Mouse (Mus musculus) stomach, embryonic 16.5 days (tissue): ENCODE results near the gene Rabl2. TPM values are rescaled to one million over a fixed set of nuclear protein-coding genes. Genes with fewer than 3 reads are reported as not detected.
A peak's percentile ranks its signal among the peaks of the same experiment; 100 is the strongest.

Experiments
- ATAC-seq: fragments of 200-750 bp; cut with Nextera tagmentation; 2 replicates; pipeline ENCODE4 v1.8.0; 2017; ENCODE audit warnings: moderate number of reproducible peaks, moderate TSS enrichment; ENCODE audit not compliant: insufficient read depth, low FRiP score
- H3K27ac ChIP-seq: fragments of 300-500 bp; sonication (generic); 2 replicates; pipeline ENCODE4 v1.5.1; 2014; ENCODE audit warnings: low read length
- H3K27me3 ChIP-seq: fragments of 300-500 bp; sonication (generic); 2 replicates; pipeline ENCODE4 v1.6.1; 2014; ENCODE audit warnings: low read length, control low read depth, mixed read lengths; ENCODE audit not compliant: control insufficient read depth, insufficient read depth
- H3K36me3 ChIP-seq: fragments of 300-500 bp; sonication (generic); 2 replicates; pipeline ENCODE4 v1.6.1; 2014; ENCODE audit warnings: low read length; ENCODE audit not compliant: control insufficient read depth, insufficient read depth
- H3K4me1 ChIP-seq: fragments of 300-500 bp; sonication (generic); 2 replicates; pipeline ENCODE4 v1.6.1; 2014; ENCODE audit warnings: low read length, control low read depth, mixed read lengths; ENCODE audit not compliant: control insufficient read depth, insufficient read depth
- H3K4me2 ChIP-seq: fragments of 300-500 bp; sonication (generic); 2 replicates; pipeline ENCODE4 v1.6.1; 2014; ENCODE audit warnings: low read depth, low read length, mixed read lengths
- H3K4me3 ChIP-seq: fragments of 300-500 bp; sonication (generic); replicated peaks from 2 replicates; pipeline ENCODE4 v1.5.1; 2014; ENCODE audit warnings: mild to moderate bottlenecking, low read length
- H3K9ac ChIP-seq: fragments of 300-500 bp; sonication (generic); 2 replicates; pipeline ENCODE4 v1.6.1; 2014; ENCODE audit warnings: low read length
- H3K9me3 ChIP-seq: fragments of 300-500 bp; sonication (generic); replicated peaks from 2 replicates; pipeline ENCODE4 v1.6.1; 2016; ENCODE audit warnings: low read length, control low read depth; ENCODE audit not compliant: control insufficient read depth
- WGBS: fragments of 180-500 bp; shearing (Covaris S2); extraction: QIAGEN DNeasy Blood & Tissue Kit; methylation state at CpG from one replicate; pipeline ENCODE4 v1.1.7; 2014; 5-methylcytosine and 5-hydroxymethylcytosine counted together
- polyA plus RNA-seq: library from polyadenylated mRNA; unstranded; fragments of >200 nt; fragmentation: Nextera tagmentation; extraction: Ambion mirVana; gene quantifications from 2 replicates; pipeline ENCODE4 v1.2.1, GENCODE M21; 2015

Gene Rabl2
- polyA plus RNA-seq, 1 experiment from 2014 or later, result 34.6 TPM

DNA sequence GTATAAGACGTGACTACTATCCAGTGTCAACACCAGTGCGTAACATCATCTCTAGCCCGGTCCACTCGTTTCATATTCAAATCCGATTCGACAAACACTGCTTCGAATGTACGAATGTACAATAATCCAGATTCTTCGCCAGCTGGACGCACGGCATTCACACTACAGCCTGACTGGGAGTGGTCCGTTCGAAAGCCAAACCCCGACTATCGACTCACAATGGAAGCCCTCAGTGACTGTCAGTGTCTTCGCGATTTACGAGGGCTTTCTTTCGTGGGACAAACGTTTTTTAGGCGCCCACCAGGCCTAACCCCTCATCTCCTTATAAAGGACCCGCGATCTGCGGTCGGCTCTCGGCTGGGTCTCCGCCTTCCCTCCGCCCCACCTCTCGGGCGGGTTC is 406 bp downstream of the Rabl2 start:
- ATAC-seq, result peak; percentile 25; the same call in 1 of the 2 replicates
- 0 out of 2 replicates have a peak, but pooled peaks cover 4% of the 10 kb centered on the region for H3K36me3 ChIP-seq
- 1% methylated on average over 30 of the region's 30 CpGs for WGBS
- no peaks in the 10 kb centered on the region for H3K4me1 ChIP-seq
- H3K9ac ChIP-seq, result peak overlapping the region; percentile 83
- H3K27me3 ChIP-seq, result no peaks in the 10 kb centered on the region
- H3K27ac ChIP-seq, result no peak overlapping the region
- peak overlapping the region; percentile 88 for H3K4me2 ChIP-seq
- peak overlapping the region; percentile 77 for H3K4me3 ChIP-seq
- no peaks in the 10 kb centered on the region for H3K9me3 ChIP-seq

DNA sequence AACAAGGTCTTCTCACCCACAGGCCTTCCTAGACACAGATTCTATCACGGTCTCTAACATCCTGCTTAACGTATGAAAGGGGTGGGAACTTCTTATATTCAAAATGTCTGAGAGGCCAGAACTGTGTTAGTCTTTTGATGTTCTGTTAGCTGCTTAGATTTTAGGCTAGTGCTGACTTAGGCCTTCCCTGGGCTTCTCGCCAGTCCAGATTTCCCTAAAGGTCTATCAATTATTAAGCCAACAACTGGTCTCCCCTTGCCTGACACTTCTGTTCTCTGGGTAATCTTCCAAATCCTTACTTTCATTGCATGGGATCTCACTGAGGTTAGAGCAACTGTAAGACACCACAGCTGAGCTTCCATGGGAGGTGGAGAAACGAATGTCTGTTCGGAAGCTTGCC is 2.6 kb downstream of the Rabl2 start:
- WGBS, result 80% methylated on average over 5 of the region's 5 CpGs
- ATAC-seq, result no peak

DNA sequence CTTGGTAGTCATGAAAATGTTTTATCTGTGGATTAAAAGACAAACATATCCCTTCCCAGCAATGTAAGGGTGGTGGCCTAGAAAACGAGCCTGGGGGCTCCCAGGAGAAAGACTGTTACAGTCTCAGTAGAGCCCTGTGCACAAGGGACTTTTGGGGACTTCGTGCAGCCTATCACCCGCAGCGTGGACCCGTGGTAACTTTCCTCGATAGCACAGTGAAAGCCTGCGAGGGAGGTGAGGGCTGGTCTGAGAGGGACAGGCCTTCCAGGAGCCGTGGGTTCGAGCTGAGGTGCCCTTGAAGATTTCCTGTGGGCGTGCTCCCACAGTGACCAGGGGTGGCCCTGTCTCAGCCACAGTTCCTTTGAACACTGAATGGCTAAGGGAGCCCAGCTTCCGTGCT is 6.1 kb downstream of the Rabl2 start:
- WGBS, result 88% methylated on average over 11 of the region's 11 CpGs

More for the DNA sequence above, 2.6 kb downstream of the Rabl2 start:
- Histone ChIP-seq H3K4me2 (no peak overlapping the region), H3K36me3 (0 out of 2 replicates have a peak, but pooled peaks cover 4% of the 10 kb centered on the region), H3K9ac (no peak overlapping the region), H3K4me1 (no peaks in the 10 kb centered on the region), H3K27ac (no peak overlapping the region), H3K4me3 (no peak overlapping the region), H3K27me3 (no peaks in the 10 kb centered on the region), H3K9me3 (no peaks in the 10 kb centered on the region)

DNA sequence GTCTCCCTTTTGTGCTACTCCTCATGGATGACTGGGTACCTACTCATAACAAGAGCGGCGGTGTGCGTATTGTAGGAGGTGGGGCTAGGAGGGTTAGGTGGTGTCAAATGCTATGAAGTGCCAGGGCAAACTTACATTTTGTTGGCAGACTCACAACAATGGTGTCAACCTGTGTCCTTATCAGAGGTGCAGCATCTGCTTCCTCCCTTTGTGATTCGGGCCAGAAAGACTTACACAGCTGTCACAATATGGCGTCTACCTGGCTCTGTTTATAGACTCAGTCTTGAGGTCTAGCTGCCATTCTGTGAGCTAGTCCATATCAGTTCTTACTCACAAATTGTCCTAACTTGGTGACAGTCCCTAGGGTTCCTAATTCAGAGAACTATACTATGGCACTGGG is 6.6 kb downstream of the Rabl2 start:
- no peak overlapping the region for H3K4me3 ChIP-seq
- H3K27ac ChIP-seq, result no peak overlapping the region
- no peak overlapping the region for H3K4me2 ChIP-seq
- no peaks in the 10 kb centered on the region for H3K9me3 ChIP-seq
- no peaks in the 10 kb centered on the region for H3K27me3 ChIP-seq
- H3K36me3 ChIP-seq, result 0 out of 2 replicates have a peak, but pooled peaks cover 4% of the 10 kb centered on the region
- ATAC-seq, result no peak
- no peak overlapping the region for H3K9ac ChIP-seq
- 83% methylated on average over 5 of the region's 5 CpGs for WGBS
- no peaks in the 10 kb centered on the region for H3K4me1 ChIP-seq

More for the DNA sequence above, 6.1 kb downstream of the Rabl2 start:
- no peaks in the 10 kb centered on the region for H3K9me3 ChIP-seq
- ATAC-seq, result no peak
- H3K9ac ChIP-seq, result no peak overlapping the region
- no peak overlapping the region for H3K4me3 ChIP-seq
- no peak overlapping the region for H3K27ac ChIP-seq
- H3K36me3 ChIP-seq, result 0 out of 2 replicates have a peak, but pooled peaks cover 4% of the 10 kb centered on the region
- no peak overlapping the region for H3K4me2 ChIP-seq
- H3K27me3 ChIP-seq, result no peaks in the 10 kb centered on the region
- H3K4me1 ChIP-seq, result no peaks in the 10 kb centered on the region

DNA sequence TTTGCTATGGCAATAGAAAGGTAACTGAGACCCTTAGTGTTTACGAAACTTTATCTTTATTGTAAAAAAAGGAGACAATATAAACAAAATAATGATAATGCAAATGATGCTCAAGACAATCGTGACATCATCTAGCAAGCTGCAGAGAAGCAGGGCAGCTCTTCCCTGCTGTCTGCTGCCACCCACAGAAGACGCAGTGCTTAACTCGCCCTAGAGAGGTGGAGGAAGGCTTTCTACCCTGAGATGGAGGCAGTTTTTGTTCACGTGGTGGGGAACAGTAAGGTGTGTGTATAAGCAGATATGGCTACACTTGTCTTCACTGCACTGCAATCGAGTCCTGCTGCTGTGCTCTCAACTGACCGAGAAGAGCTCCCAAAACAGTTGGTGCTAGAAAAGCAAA is 9.2 kb downstream of the Rabl2 start:
- 86% methylated on average over 7 of the region's 7 CpGs for WGBS
- H3K4me3 ChIP-seq, result no peak overlapping the region
- H3K36me3 ChIP-seq, result no peaks in the 10 kb centered on the region

DNA sequence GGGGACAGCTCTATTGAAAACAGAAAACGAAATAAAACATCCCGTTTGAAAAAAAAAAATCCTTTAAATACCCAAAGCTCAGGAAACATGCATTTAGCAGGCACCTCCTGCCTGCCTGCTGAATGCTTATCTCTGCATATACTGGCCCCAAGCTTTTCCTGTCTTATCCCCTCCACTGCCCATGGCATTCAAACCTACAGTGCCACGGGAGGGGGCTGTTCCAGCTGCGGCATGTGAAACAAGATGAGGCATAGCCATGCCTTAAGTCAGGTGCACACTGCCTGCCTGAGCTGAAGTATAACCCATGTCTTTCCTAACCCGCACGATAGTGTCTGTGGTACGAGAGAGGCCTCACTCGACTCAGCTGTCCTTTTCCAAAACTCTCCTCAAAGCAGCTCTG is 19.6 kb downstream of the Rabl2 start:
- H3K9ac ChIP-seq, result no peak overlapping the region
- H3K9me3 ChIP-seq, result no peaks in the 10 kb centered on the region
- ATAC-seq, result no peak
- H3K27ac ChIP-seq, result no peak overlapping the region
- 66% methylated on average over 8 of the region's 8 CpGs for WGBS
- H3K4me3 ChIP-seq, result no peak overlapping the region
- no peak overlapping the region for H3K4me2 ChIP-seq
- H3K4me1 ChIP-seq, result no peaks in the 10 kb centered on the region
- H3K27me3 ChIP-seq, result no peaks in the 10 kb centered on the region
- no peaks in the 10 kb centered on the region for H3K36me3 ChIP-seq

More for the DNA sequence above, 9.2 kb downstream of the Rabl2 start:
- no peaks in the 10 kb centered on the region for H3K9me3 ChIP-seq
- no peak overlapping the region for H3K27ac ChIP-seq
- H3K27me3 ChIP-seq, result no peaks in the 10 kb centered on the region
- no peak overlapping the region for H3K9ac ChIP-seq
- H3K4me1 ChIP-seq, result no peaks in the 10 kb centered on the region
- no peak overlapping the region for H3K4me2 ChIP-seq
- no peak for ATAC-seq

DNA sequence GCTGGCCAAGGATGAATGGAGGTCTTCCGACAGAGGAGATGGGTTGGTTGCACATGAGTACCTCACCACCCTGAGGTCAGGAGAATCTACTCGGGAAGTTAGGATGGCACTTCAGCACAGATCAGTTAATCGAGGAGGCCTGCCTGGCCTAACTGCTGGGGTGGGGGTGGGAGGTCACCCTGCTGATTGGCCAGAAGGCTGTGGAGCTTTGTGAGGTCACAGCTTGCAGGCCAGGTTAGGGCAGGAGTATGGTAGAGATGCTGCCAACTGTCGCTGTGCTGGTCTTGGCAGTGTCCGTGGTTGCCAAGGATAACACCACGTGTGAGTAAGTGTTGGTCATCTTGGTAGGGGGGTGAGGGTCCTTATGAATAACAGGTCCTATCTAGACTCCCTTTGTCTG is 23.6 kb downstream of the Rabl2 start, which contains the start of gene Acr:
TSS of gene Acr (plus strand) at position 213 of the 400 bp plus-strand sequence.
- Histone ChIP-seq H3K4me3 (no peak within 1 kb of the TSS), H3K9me3 (no peaks in the 10 kb centered on the region), H3K4me1 (no peaks in the 10 kb centered on the region), H3K36me3 (no peaks in the 10 kb centered on the region), H3K27me3 (no peaks in the 10 kb centered on the region), H3K9ac (no peak within 1 kb of the TSS), H3K4me2 (no peak within 1 kb of the TSS), H3K27ac (no peak within 1 kb of the TSS)
- ATAC-seq, result no peak
- 81% methylated on average over 6 of the region's 6 CpGs for WGBS

DNA sequence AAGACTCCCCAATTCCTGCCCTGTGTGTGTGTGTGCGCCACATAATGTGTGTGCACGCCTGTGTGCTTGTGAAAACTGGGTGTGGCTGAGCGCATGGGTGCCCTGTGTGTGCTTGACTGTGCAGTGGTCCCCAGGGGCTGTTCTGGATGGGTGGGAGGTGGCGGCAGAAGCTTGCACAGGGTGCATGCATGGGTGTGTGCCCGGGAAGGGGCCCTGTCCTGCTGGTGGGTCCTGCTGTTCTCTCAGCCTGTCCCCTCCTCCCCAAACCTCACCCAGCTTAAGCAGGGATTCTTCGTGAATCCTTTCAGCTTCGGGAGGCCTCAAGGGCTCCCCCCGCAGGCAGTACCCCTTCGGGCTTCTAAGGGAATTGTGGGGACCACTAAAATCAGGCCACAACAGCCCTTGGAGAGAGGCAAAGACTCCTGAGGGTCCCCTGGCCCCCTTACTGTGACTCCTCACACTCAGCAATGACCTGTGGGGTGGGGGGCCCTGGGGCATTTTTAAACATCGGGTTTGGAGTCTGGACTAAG is 32.5 kb downstream of the Rabl2 start:
- Histone ChIP-seq H3K36me3 (no peaks in the 10 kb centered on the region), H3K4me1 (peaks cover 13% of the 10 kb centered on the region), H3K4me2 (no peak overlapping the region), H3K9ac (no peak overlapping the region), H3K9me3 (no peaks in the 10 kb centered on the region), H3K4me3 (no peak overlapping the region), H3K27ac (no peak overlapping the region), H3K27me3 (peaks cover 15% of the 10 kb centered on the region)
- 52% methylated on average over 10 of the region's 10 CpGs for WGBS
- no peak for ATAC-seq

DNA sequence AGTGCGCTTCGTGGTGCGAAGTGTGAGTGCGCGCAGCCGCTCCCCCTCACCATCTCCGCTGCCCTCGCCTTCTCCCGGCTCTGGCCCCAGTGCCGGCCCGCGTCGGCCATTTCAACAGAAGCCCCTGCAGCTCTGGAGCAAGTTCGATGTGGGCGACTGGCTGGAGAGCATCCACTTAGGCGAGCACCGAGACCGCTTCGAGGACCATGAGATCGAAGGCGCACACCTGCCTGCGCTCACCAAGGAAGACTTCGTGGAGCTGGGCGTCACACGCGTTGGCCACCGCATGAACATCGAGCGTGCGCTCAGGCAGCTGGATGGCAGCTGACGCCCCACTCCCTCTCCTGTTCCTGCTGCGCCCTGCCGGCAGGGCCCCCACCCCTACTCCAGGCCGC is 33.7 kb downstream of the Rabl2 start:
- H3K27ac ChIP-seq, result no peak overlapping the region
- no peaks in the 10 kb centered on the region for H3K36me3 ChIP-seq
- 21% methylated on average over 33 of the region's 34 CpGs for WGBS
- H3K9ac ChIP-seq, result peak overlapping the region; percentile 46; the same call in 1 of the 2 replicates
- peak overlapping the region; percentile 54 for H3K4me2 ChIP-seq
- ATAC-seq, result no peak
- H3K4me1 ChIP-seq, result peaks cover 13% of the 10 kb centered on the region
- peak overlapping the region; percentile 32 for H3K4me3 ChIP-seq
- no peaks in the 10 kb centered on the region for H3K9me3 ChIP-seq
- H3K27me3 ChIP-seq, result peaks cover 15% of the 10 kb centered on the region
